Mouse (Mus musculus) CH12.LX (cell line): ENCODE results near the gene Nsun6. TPM values are rescaled to one million over a fixed set of nuclear protein-coding genes. Genes with fewer than 3 reads are reported as not detected.

Source experiments
- DNase-seq: peaks from one replicate; pipeline ENCODE4 v3.0.0-alpha.2; 2013; ENCODE audit errors: extremely low read depth
- H3K27ac ChIP-seq: 2 replicates; pipeline ENCODE4 v1.5.1; 2012; ENCODE audit warnings: low read depth, mild to moderate bottlenecking, control low read depth, moderate library complexity; ENCODE audit not compliant: insufficient read depth
- H3K27me3 ChIP-seq: replicated peaks from 2 replicates; pipeline ENCODE3; 2012; ENCODE audit warnings: inconsistent platforms
- H3K36me3 ChIP-seq, 2 experiments: replicated peaks in 1 of 2; 2 replicates each; pipeline versions ENCODE3 to v1.6.1; 2012; ENCODE audit warnings: inconsistent platforms in 1 of 2, low read length in 1 of 2, mild to moderate bottlenecking in 1 of 2, mixed read lengths in 1 of 2, moderate library complexity in 1 of 2; ENCODE audit not compliant: control insufficient read depth in 1 of 2, insufficient read depth in 1 of 2
- H3K4me1 ChIP-seq, 2 experiments: 2 replicates each; pipeline ENCODE4 v1.6.1; 2012; ENCODE audit warnings: inconsistent platforms in 1 of 2, moderate library complexity in 1 of 2; ENCODE audit not compliant: insufficient read depth in 2 of 2, control insufficient read depth in 1 of 2
- H3K4me2 ChIP-seq: 2 replicates; pipeline ENCODE4 v1.6.1; 2012; ENCODE audit warnings: low read depth, mild to moderate bottlenecking, control low read depth; ENCODE audit not compliant: poor library complexity, insufficient read depth, severe bottlenecking
- H3K4me3 ChIP-seq, 3 experiments: fragments of 150-350 bp in 1 of 3; sonication (generic) in 1 of 3; replicated peaks in 1 of 3; 2 replicates each; pipeline versions ENCODE3 to v1.5.1; 2011 to 2012; ENCODE audit warnings: low read depth in 2 of 3, low read length in 2 of 3, mild to moderate bottlenecking in 2 of 3, moderate library complexity in 2 of 3, control low read depth in 1 of 3, improper control_type of control experiment in 1 of 3, inconsistent platforms in 1 of 3, mixed read lengths in 1 of 3; ENCODE audit not compliant: poor library complexity in 1 of 3
- H3K79me2 ChIP-seq: replicated peaks from 2 replicates; pipeline ENCODE4 v1.6.1; 2012; ENCODE audit warnings: mild to moderate bottlenecking, moderate library complexity; ENCODE audit not compliant: control insufficient read depth, poor library complexity, insufficient read depth, severe bottlenecking; ENCODE audit errors: extremely low read depth
- H3K9ac ChIP-seq: 2 replicates; pipeline ENCODE4 v1.6.1; 2012; ENCODE audit warnings: low read depth, mild to moderate bottlenecking, control low read depth, moderate library complexity; ENCODE audit not compliant: insufficient read depth
- H3K9me3 ChIP-seq: replicated peaks from 2 replicates; pipeline ENCODE3; 2012; ENCODE audit warnings: low read length, inconsistent platforms, mixed read lengths
- BHLHE40 ChIP-seq: IDR thresholded peaks from 2 replicates; pipeline ENCODE4 v1.6.1; 2011; ENCODE audit warnings: mild to moderate bottlenecking, low read depth, low read length, improper control_type of control experiment
- CHD1 ChIP-seq: IDR thresholded peaks from 2 replicates; pipeline ENCODE4 v1.6.1; 2012; ENCODE audit warnings: low read depth, low read length, improper control_type of control experiment, inconsistent platforms
- CHD2 ChIP-seq: IDR thresholded peaks from 2 replicates; pipeline ENCODE4 v1.6.1; 2011; ENCODE audit warnings: low read length, improper control_type of control experiment
- E2F4 ChIP-seq: IDR thresholded peaks from 2 replicates; pipeline ENCODE4 v1.6.1; 2011; ENCODE audit warnings: low read depth, low read length, improper control_type of control experiment; ENCODE audit not compliant: insufficient replicate concordance
- EP300 ChIP-seq: IDR thresholded peaks from 2 replicates; pipeline ENCODE4 v1.6.1; 2011; ENCODE audit warnings: low read length, improper control_type of control experiment
- GABPA ChIP-seq: IDR thresholded peaks from 2 replicates; pipeline ENCODE4 v1.6.1; 2012; ENCODE audit warnings: low read depth, low read length, improper control_type of control experiment, inconsistent platforms; ENCODE audit not compliant: insufficient replicate concordance
- HCFC1 ChIP-seq: IDR thresholded peaks from 2 replicates; pipeline ENCODE4 v1.6.1; 2012; ENCODE audit warnings: low read depth, mild to moderate bottlenecking, inconsistent platforms, low read length, improper control_type of control experiment
- IRF4 ChIP-seq: IDR thresholded peaks from 2 replicates; pipeline ENCODE4 v1.6.1; 2014; ENCODE audit warnings: low read depth, mild to moderate bottlenecking, inconsistent platforms, low read length, improper control_type of control experiment
- JUN ChIP-seq: IDR thresholded peaks from 2 replicates; pipeline ENCODE4 v1.6.1; 2011; ENCODE audit warnings: low read depth, mild to moderate bottlenecking, low read length, improper control_type of control experiment, moderate library complexity; ENCODE audit not compliant: insufficient read depth
- JUND ChIP-seq: conservative IDR thresholded peaks from 2 replicates; pipeline ENCODE4 v1.6.1; 2011; ENCODE audit warnings: low read depth, low read length, improper control_type of control experiment
- MAX ChIP-seq: IDR thresholded peaks from 2 replicates; pipeline ENCODE4 v1.6.1; 2011; ENCODE audit warnings: low read length, improper control_type of control experiment
- MAZ ChIP-seq: IDR thresholded peaks from 2 replicates; pipeline ENCODE4 v1.6.1; 2012; ENCODE audit warnings: low read depth, mild to moderate bottlenecking, inconsistent platforms, low read length, improper control_type of control experiment, moderate library complexity
- MXI1 ChIP-seq: IDR thresholded peaks from 2 replicates; pipeline ENCODE4 v1.6.1; 2011; ENCODE audit warnings: mild to moderate bottlenecking, low read depth, low read length, improper control_type of control experiment
- MYC ChIP-seq: IDR thresholded peaks from 2 replicates; pipeline ENCODE4 v1.6.1; 2011; ENCODE audit warnings: low read depth, mild to moderate bottlenecking, improper control_type of control experiment, low read length
- NELFE ChIP-seq: IDR thresholded peaks from 2 replicates; pipeline ENCODE4 v1.6.1; 2011; ENCODE audit warnings: low read depth, low read length, improper control_type of control experiment
- NRF1 ChIP-seq: IDR thresholded peaks from 2 replicates; pipeline ENCODE4 v1.6.1; 2014; ENCODE audit warnings: low read depth, mild to moderate bottlenecking, inconsistent platforms, low read length, improper control_type of control experiment, moderate library complexity
- POLR2A ChIP-seq: IDR thresholded peaks from 2 replicates; pipeline ENCODE4 v1.6.1; 2011; ENCODE audit warnings: low read depth, mild to moderate bottlenecking, improper control_type of control experiment, low read length
- RCOR1 ChIP-seq: conservative IDR thresholded peaks from 2 replicates; pipeline ENCODE4 v1.6.1; 2012; ENCODE audit warnings: low read depth, mild to moderate bottlenecking, inconsistent platforms, low read length, improper control_type of control experiment
- SIN3A ChIP-seq: IDR thresholded peaks from 2 replicates; pipeline ENCODE4 v1.6.1; 2012; ENCODE audit warnings: low read length, improper control_type of control experiment, inconsistent platforms
- SMC3 ChIP-seq: IDR thresholded peaks from 2 replicates; pipeline ENCODE4 v1.6.1; 2011; ENCODE audit warnings: low read depth, low read length, improper control_type of control experiment
- TCF12 ChIP-seq: IDR thresholded peaks from 2 replicates; pipeline ENCODE4 v1.6.1; 2014; ENCODE audit warnings: low read depth, mild to moderate bottlenecking, inconsistent platforms, low read length, improper control_type of control experiment
- UBTF ChIP-seq: IDR thresholded peaks from 2 replicates; pipeline ENCODE4 v1.6.1; 2012; ENCODE audit warnings: low read depth, mild to moderate bottlenecking, inconsistent platforms, low read length, improper control_type of control experiment, moderate library complexity
- USF1 ChIP-seq: IDR thresholded peaks from 2 replicates; pipeline ENCODE4 v1.6.1; 2014; ENCODE audit warnings: low read depth, mild to moderate bottlenecking, inconsistent platforms, low read length, improper control_type of control experiment
- ZC3H11A ChIP-seq: IDR thresholded peaks from 2 replicates; pipeline ENCODE4 v1.6.1; 2012; ENCODE audit warnings: low read depth, mild to moderate bottlenecking, inconsistent platforms, low read length, improper control_type of control experiment
- ZKSCAN1 ChIP-seq: IDR thresholded peaks from 2 replicates; pipeline ENCODE4 v1.6.1; 2012; ENCODE audit warnings: low read depth, inconsistent platforms, low read length, improper control_type of control experiment, borderline replicate concordance
- ZNF384 ChIP-seq: IDR thresholded peaks from 2 replicates; pipeline ENCODE4 v1.6.1; 2012; ENCODE audit warnings: low read depth, low read length, improper control_type of control experiment, inconsistent platforms
- dilution Hi-C: fragments of 300-500 bp; cut with MboI; formaldehyde crosslinking; loops from 2 replicates; pipeline ENCODE4 v1.14.3; 2020; ENCODE audit warnings: low sequenced_read_pairs; ENCODE audit not compliant: extremely low pct_unique_long_range_greater_than_20kb, extremely low pct_ligation_motif_present
- in situ Hi-C: fragments of 300-500 bp; cut with MboI; formaldehyde crosslinking; loops from 3 replicates; pipeline ENCODE4 v1.14.3; 2019; ENCODE audit warnings: low sequenced_read_pairs, low pct_ligation_motif_present, low pct_unique_long_range_greater_than_20kb, mixed read lengths
- polyA plus RNA-seq: library from polyadenylated mRNA; unstranded; fragments of >175 nt; gene quantifications from 2 replicates; pipeline ENCODE4 v1.2.1, GENCODE M21; 2012; ENCODE audit warnings: low read depth; ENCODE audit not compliant: insufficient read length
- total RNA-seq, 2 experiments: library from RNA; depleted of rRNA; stranded (reverse); fragments of 300-350 nt in 1 of 2; fragments of >200 nt in 1 of 2; gene quantifications; 2 replicates each; pipeline ENCODE4 v1.2.3; 2012 to 2014

Gene Nsun6
- total and polyA plus RNA-seq, 3 experiments, result 5.0 to 8.1 (median 6.1) TPM

- Histone ChIP-seq H3K79me2 (0 out of 2 replicates have a peak, but pooled peaks cover 2% of the 10 kb centered on the region), H3K4me1 (no peaks in the 10 kb centered on the region; a peak in 1 of 4 replicates), H3K4me2 (no peak overlapping the region), H3K9ac (no peak overlapping the region), H3K4me3 (no peak overlapping the region), H3K9me3 (no peaks in the 10 kb centered on the region), H3K27me3 (no peaks in the 10 kb centered on the region), H3K27ac (no peak overlapping the region), H3K36me3 (peaks cover 0 to 14% of the 10 kb centered on the region in 2 experiments)
- dilution Hi-C loops (no loop called here), in situ Hi-C loops (no loop called here)
- no peak for DNase-seq
- TF ChIP-seq IRF4 (no peak), BHLHE40 (no peak), NRF1 (no peak), RCOR1 (no peak), HCFC1 (no peak), NELFE (no peak), JUN (no peak), USF1 (no peak), ZNF384 (no peak), MXI1 (no peak), MAX (no peak), CHD2 (no peak), ZC3H11A (no peak), UBTF (no peak), SMC3 (no peak), E2F4 (no peak)
Measured at GRCm38 (mm10) chr2:15064380-15065269, 9.8 kb upstream of the Nsun6 start.

DNA sequence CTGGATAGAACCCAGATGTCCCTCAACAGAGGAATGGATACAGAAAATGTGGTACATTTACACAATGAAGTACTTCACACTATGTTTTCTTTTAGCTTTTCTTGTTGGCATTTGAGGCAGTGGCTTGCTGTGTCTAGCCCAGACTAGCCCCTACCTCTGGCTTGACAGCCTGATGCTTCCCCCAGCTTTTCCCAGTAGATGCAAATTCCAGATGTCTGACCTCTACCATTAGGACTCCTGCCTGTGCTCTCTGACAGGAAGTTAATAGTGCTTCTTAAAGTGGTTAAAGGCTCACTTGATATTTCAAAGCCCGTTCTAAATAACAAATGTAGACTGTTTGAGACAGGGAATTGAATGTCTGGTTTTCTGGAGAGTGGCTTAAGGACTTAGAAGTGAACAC lies 8.9 kb upstream of the Nsun6 start:
- dilution Hi-C loops, result no loop called here
- Histone ChIP-seq H3K4me3 (no peak overlapping the region), H3K4me2 (no peak overlapping the region), H3K79me2 (0 out of 2 replicates have a peak, but pooled peaks cover 2% of the 10 kb centered on the region), H3K36me3 (peaks cover 0 to 11% of the 10 kb centered on the region in 2 experiments), H3K9ac (no peak overlapping the region), H3K9me3 (no peaks in the 10 kb centered on the region), H3K27ac (no peak overlapping the region), H3K27me3 (no peaks in the 10 kb centered on the region), H3K4me1 (no peaks in the 10 kb centered on the region; a peak in 1 of 4 replicates)
- no peak for DNase-seq
- in situ Hi-C loops, result no loop called here
- TF ChIP-seq IRF4 (no peak), MYC (no peak), BHLHE40 (no peak), TCF12 (no peak), SIN3A (no peak), POLR2A (no peak), ZKSCAN1 (no peak), SMC3 (no peak), USF1 (no peak), MAZ (no peak), MAX (no peak), GABPA (no peak), EP300 (no peak), JUND (no peak), E2F4 (no peak), RCOR1 (no peak), CHD1 (no peak)
